Mouse (Mus musculus) 3T3-L1 (cell line): ENCODE results near the gene Plekho2.

Experiments
- DNase-seq: peaks from one replicate; pipeline ENCODE4 v3.0.0-alpha.2; 2015; ENCODE audit warnings: low read depth, low spot score

Gene Plekho2

GRCm38 (mm10) chr9:65532986-65533385 lies 46.9 kb downstream of the Plekho2 start:
- peak; percentile 42 for DNase-seq

- DNase-seq = no peak
Measured at GRCm38 (mm10) chr9:65531283-65531682, 48.6 kb downstream of the Plekho2 start.

- peak; percentile 31 for DNase-seq
Measured at GRCm38 (mm10) chr9:65529659-65530058, 50.2 kb downstream of the Plekho2 start.

GRCm38 (mm10) chr9:65528417-65529038 lies 51.3 kb downstream of the Plekho2 start:
- no peak for DNase-seq

GRCm38 (mm10) chr9:65525445-65526195 lies 54.2 kb downstream of the Plekho2 start:
- DNase-seq = peak; percentile 78

- DNase-seq = peak; percentile 90
Measured at GRCm38 (mm10) chr9:65523611-65524364, 56.1 kb downstream of the Plekho2 start.

- DNase-seq = no peak
Measured at GRCm38 (mm10) chr9:65520505-65520876, 59.3 kb downstream of the Plekho2 start.

GRCm38 (mm10) chr9:65519807-65520504 lies 59.9 kb downstream of the Plekho2 start, which contains the start of gene Ankdd1a:
TSS of gene Ankdd1a (minus strand) at chr9:65520193.
- DNase-seq = no peak

- DNase-seq = no peak
Measured at GRCm38 (mm10) chr9:65514851-65515261, 65.0 kb downstream of the Plekho2 start.

- no peak for DNase-seq
Measured at GRCm38 (mm10) chr9:65514431-65514830, 65.4 kb downstream of the Plekho2 start.

GRCm38 (mm10) chr9:65512520-65512919 lies 67.3 kb downstream of the Plekho2 start:
- DNase-seq = no peak

- DNase-seq = no peak
Measured at GRCm38 (mm10) chr9:65508449-65508848, 71.4 kb downstream of the Plekho2 start.

- DNase-seq = no peak
Measured at GRCm38 (mm10) chr9:65502721-65503505, 76.9 kb downstream of the Plekho2 start.
